Mouse (Mus musculus): Measurements from ENCODE around the gene Cntn2. TPM values are rescaled to one million over a fixed set of nuclear protein-coding genes. Genes with fewer than 3 reads are reported as not detected.

Gene Cntn2
- total and polyA plus RNA-seq, 2 experiments: under 0.01 to 0.48 TPM

GRCm38 (mm10) chr1:132571613-132572012 lies 28.6 kb upstream of the Cntn2 start:
- H3K36me3 ChIP-seq (ENCODE audit: control insufficient read depth, insufficient read depth, low read length): no peaks in the 10 kb centered on the region
- H3K27me3 ChIP-seq (ENCODE audit: control insufficient read depth, insufficient read depth, low read length): no peaks in the 10 kb centered on the region
- TF ChIP-seq POLR2A (IDR thresholded peaks at IDR 0.05; ENCODE audit: extremely low read depth, insufficient read depth, low read length) (no peak), CTCF (IDR thresholded peaks at IDR 0.05; ENCODE audit: low read depth, low read length) (no peak)
- no peak overlapping the region for H3K9ac ChIP-seq (ENCODE audit: low read depth, low read length)
- H3K79me2 ChIP-seq (ENCODE audit: control insufficient read depth, insufficient read depth, low read length): no peaks in the 10 kb centered on the region
- H3K4me1 ChIP-seq (ENCODE audit: control insufficient read depth, insufficient read depth, low read length): no peaks in the 10 kb centered on the region
- no peak for DNase-seq (ENCODE audit: extremely low read depth, low read depth, low spot score)
- WGBS: 97% methylated on average over 1 of the region's 1 CpGs
- H3K4me3 ChIP-seq (ENCODE audit: insufficient read depth, low read depth, low read length): no peak overlapping the region
- H3K27ac ChIP-seq (replicated peaks; ENCODE audit: insufficient read depth, low read depth, low read length): no peak overlapping the region

GRCm38 (mm10) chr1:132570906-132571305 lies 27.9 kb upstream of the Cntn2 start:
- Histone ChIP-seq H3K27ac (replicated peaks; ENCODE audit: insufficient read depth, low read depth, low read length) (no peak overlapping the region), H3K4me1 (ENCODE audit: control insufficient read depth, insufficient read depth, low read length) (no peaks in the 10 kb centered on the region), H3K36me3 (ENCODE audit: control insufficient read depth, insufficient read depth, low read length) (no peaks in the 10 kb centered on the region), H3K9ac (ENCODE audit: low read depth, low read length) (no peak overlapping the region), H3K4me3 (ENCODE audit: insufficient read depth, low read depth, low read length) (no peak overlapping the region), H3K79me2 (ENCODE audit: control insufficient read depth, insufficient read depth, low read length) (no peaks in the 10 kb centered on the region), H3K27me3 (ENCODE audit: control insufficient read depth, insufficient read depth, low read length) (no peaks in the 10 kb centered on the region)
- TF ChIP-seq CTCF (IDR thresholded peaks at IDR 0.05; ENCODE audit: low read depth, low read length): no peak
- no peak for TF ChIP-seq POLR2A (IDR thresholded peaks at IDR 0.05; ENCODE audit: extremely low read depth, insufficient read depth, low read length)
- no peak for DNase-seq (ENCODE audit: extremely low read depth, low read depth, low spot score)
- WGBS: 89% methylated on average over 8 of the region's 8 CpGs

GRCm38 (mm10) chr1:132570068-132570780 lies 27.2 kb upstream of the Cntn2 start:
- DNase-seq (ENCODE audit: extremely low read depth, low read depth, low spot score): no peak
- H3K4me1 ChIP-seq (ENCODE audit: control insufficient read depth, insufficient read depth, low read length): no peaks in the 10 kb centered on the region
- no peak overlapping the region for H3K9ac ChIP-seq (ENCODE audit: low read depth, low read length)
- H3K36me3 ChIP-seq (ENCODE audit: control insufficient read depth, insufficient read depth, low read length): no peaks in the 10 kb centered on the region
- H3K27ac ChIP-seq (replicated peaks; ENCODE audit: insufficient read depth, low read depth, low read length): no peak overlapping the region
- H3K27me3 ChIP-seq (ENCODE audit: control insufficient read depth, insufficient read depth, low read length): no peaks in the 10 kb centered on the region
- 93% methylated on average over 15 of the region's 15 CpGs for WGBS
- no peaks in the 10 kb centered on the region for H3K79me2 ChIP-seq (ENCODE audit: control insufficient read depth, insufficient read depth, low read length)
- no peak for TF ChIP-seq CTCF (IDR thresholded peaks at IDR 0.05; ENCODE audit: low read depth, low read length)
- no peak for TF ChIP-seq POLR2A (IDR thresholded peaks at IDR 0.05; ENCODE audit: extremely low read depth, insufficient read depth, low read length)
- H3K4me3 ChIP-seq (ENCODE audit: insufficient read depth, low read depth, low read length): no peak overlapping the region

- H3K4me3 ChIP-seq (ENCODE audit: insufficient read depth, low read depth, low read length): no peak overlapping the region
- no peaks in the 10 kb centered on the region for H3K36me3 ChIP-seq (ENCODE audit: control insufficient read depth, insufficient read depth, low read length)
- no peak overlapping the region for H3K27ac ChIP-seq (replicated peaks; ENCODE audit: insufficient read depth, low read depth, low read length)
- no peaks in the 10 kb centered on the region for H3K79me2 ChIP-seq (ENCODE audit: control insufficient read depth, insufficient read depth, low read length)
- H3K27me3 ChIP-seq (ENCODE audit: control insufficient read depth, insufficient read depth, low read length): no peaks in the 10 kb centered on the region
- DNase-seq (ENCODE audit: extremely low read depth, low read depth, low spot score): no peak
- no peak overlapping the region for H3K9ac ChIP-seq (ENCODE audit: low read depth, low read length)
- 85% methylated on average over 9 of the region's 9 CpGs for WGBS
- no peaks in the 10 kb centered on the region for H3K4me1 ChIP-seq (ENCODE audit: control insufficient read depth, insufficient read depth, low read length)
- no peak for TF ChIP-seq CTCF (IDR thresholded peaks at IDR 0.05; ENCODE audit: low read depth, low read length)
Measured at GRCm38 (mm10) chr1:132569516-132569915, 26.5 kb upstream of the Cntn2 start.

- H3K79me2 ChIP-seq (ENCODE audit: control insufficient read depth, insufficient read depth, low read length): no peaks in the 10 kb centered on the region
- no peak overlapping the region for H3K27ac ChIP-seq (replicated peaks; ENCODE audit: insufficient read depth, low read depth, low read length)
- no peak overlapping the region for H3K4me3 ChIP-seq (ENCODE audit: insufficient read depth, low read depth, low read length)
- H3K4me1 ChIP-seq (ENCODE audit: control insufficient read depth, insufficient read depth, low read length): no peaks in the 10 kb centered on the region
- 81% methylated on average over 11 of the region's 11 CpGs for WGBS
- no peak overlapping the region for H3K9ac ChIP-seq (ENCODE audit: low read depth, low read length)
- TF ChIP-seq CTCF (IDR thresholded peaks at IDR 0.05; ENCODE audit: low read depth, low read length) (no peak), POLR2A (IDR thresholded peaks at IDR 0.05; ENCODE audit: extremely low read depth, insufficient read depth, low read length) (no peak)
- H3K36me3 ChIP-seq (ENCODE audit: control insufficient read depth, insufficient read depth, low read length): no peaks in the 10 kb centered on the region
- H3K27me3 ChIP-seq (ENCODE audit: control insufficient read depth, insufficient read depth, low read length): no peaks in the 10 kb centered on the region
- DNase-seq (ENCODE audit: extremely low read depth, low read depth, low spot score): no peak
Measured at GRCm38 (mm10) chr1:132567336-132568125, 24.5 kb upstream of the Cntn2 start.

- no peaks in the 10 kb centered on the region for H3K79me2 ChIP-seq (ENCODE audit: control insufficient read depth, insufficient read depth, low read length)
- H3K27me3 ChIP-seq (ENCODE audit: control insufficient read depth, insufficient read depth, low read length): no peaks in the 10 kb centered on the region
- 61% methylated on average over 7 of the region's 7 CpGs for WGBS
- H3K27ac ChIP-seq (replicated peaks; ENCODE audit: insufficient read depth, low read depth, low read length): no peak overlapping the region
- no peak overlapping the region for H3K4me3 ChIP-seq (ENCODE audit: insufficient read depth, low read depth, low read length)
- TF ChIP-seq CTCF (IDR thresholded peaks at IDR 0.05; ENCODE audit: low read depth, low read length): no peak
- no peak for TF ChIP-seq POLR2A (IDR thresholded peaks at IDR 0.05; ENCODE audit: extremely low read depth, insufficient read depth, low read length)
- H3K9ac ChIP-seq (ENCODE audit: low read depth, low read length): no peak overlapping the region
- H3K36me3 ChIP-seq (ENCODE audit: control insufficient read depth, insufficient read depth, low read length): no peaks in the 10 kb centered on the region
- no peak for DNase-seq (ENCODE audit: extremely low read depth, low read depth, low spot score)
- no peaks in the 10 kb centered on the region for H3K4me1 ChIP-seq (ENCODE audit: control insufficient read depth, insufficient read depth, low read length)
Measured at GRCm38 (mm10) chr1:132565766-132566165, 22.7 kb upstream of the Cntn2 start.
